19 mouse cellular contexts compared by ENCODE assay signal in genomic region chr2:164947506-164947905, GRCm38 (mm10).
"Had no signal": no experiment of that assay in that cellular context is flagged by ENCODE, and none has a peak within 500 bp of the region (broad histone marks: within the 10 kb centered on the region; RNA-seq: fewer than 3 reads in every experiment).

No protein-coding gene starts in this region.

- ATAC-seq: intestine, embryonic 16.5 days; lung, postnatal 0 days had no signal

- H3K4me2 ChIP-seq: midbrain, embryonic 12.5 days; stomach, embryonic 15.5 days had no signal

- H3K4me3 ChIP-seq: midbrain, embryonic 12.5 days; neural tube, embryonic 12.5 days; stomach, embryonic 15.5 days had no signal

- DNase-seq: kidney, adult 8-10 months; kidney, postnatal 36 days; layer of hippocampus, adult 9-11 months; layer of hippocampus, postnatal 36 days; left cerebral cortex, postnatal 4 days; liver; lung, adult 2 months; lung, postnatal 36 days; retina, postnatal 1 day; right cerebral cortex, postnatal 4 days; spleen, adult 18-20 months; thymus, adult 2 months; thymus, postnatal 25 days had no signal

- H3K9me3 ChIP-seq: midbrain, embryonic 12.5 days; neural tube, embryonic 12.5 days; stomach, embryonic 15.5 days had no signal

- H3K9ac ChIP-seq: liver, embryonic 14.5 days; midbrain, embryonic 12.5 days; neural tube, embryonic 12.5 days; stomach, embryonic 15.5 days had no signal

- H3K36me3 ChIP-seq: midbrain, embryonic 12.5 days; neural tube, embryonic 12.5 days; stomach, embryonic 15.5 days had no signal

- H3K27ac ChIP-seq: liver, embryonic 14.5 days; midbrain, embryonic 12.5 days; neural tube, embryonic 12.5 days; stomach, embryonic 15.5 days had no signal
